Mouse (Mus musculus): ENCODE data around the gene Tmeff1.

GRCm38 (mm10) chr4:48680214-48680613, 95.2 kb downstream of the Tmeff1 start:
- TF ChIP-seq CTCF (IDR thresholded peaks at IDR 0.05) (no peak), EP300 (IDR thresholded peaks at IDR 0.05) (no peak)

Measured in lung, postnatal 0 days (tissue).